Mouse (Mus musculus) left cerebral cortex, postnatal 25 days (tissue): ENCODE data around the gene Gap43. TPM values are rescaled to one million over a fixed set of nuclear protein-coding genes. Genes with fewer than 3 reads are reported as not detected.
"Not testable (repeated sequence)": the region's sequence is repeated elsewhere in the genome, so short reads cannot be mapped to it uniquely, and the experiment has no call there.

Source experiments
- DNase-seq, 2 experiments: peaks; one replicate each; pipeline ENCODE4 v3.0.0; 2022; ENCODE audit warnings: low spot score in 2 of 2, mixed read lengths in 1 of 2
- intact Hi-C: fragments of 180-260 bp; cut with DNase I; formaldehyde crosslinking; loops from one replicate; pipeline ENCODE4 v1.15.1; 2025
- total RNA-seq, 2 experiments: library from RNA; stranded (reverse); gene quantifications; 2 replicates each; pipeline ENCODE4 v1.2.3; 2021

Gene Gap43
- total RNA-seq, 2 experiments from 2014 or later = 344 to 355 TPM

DNA sequence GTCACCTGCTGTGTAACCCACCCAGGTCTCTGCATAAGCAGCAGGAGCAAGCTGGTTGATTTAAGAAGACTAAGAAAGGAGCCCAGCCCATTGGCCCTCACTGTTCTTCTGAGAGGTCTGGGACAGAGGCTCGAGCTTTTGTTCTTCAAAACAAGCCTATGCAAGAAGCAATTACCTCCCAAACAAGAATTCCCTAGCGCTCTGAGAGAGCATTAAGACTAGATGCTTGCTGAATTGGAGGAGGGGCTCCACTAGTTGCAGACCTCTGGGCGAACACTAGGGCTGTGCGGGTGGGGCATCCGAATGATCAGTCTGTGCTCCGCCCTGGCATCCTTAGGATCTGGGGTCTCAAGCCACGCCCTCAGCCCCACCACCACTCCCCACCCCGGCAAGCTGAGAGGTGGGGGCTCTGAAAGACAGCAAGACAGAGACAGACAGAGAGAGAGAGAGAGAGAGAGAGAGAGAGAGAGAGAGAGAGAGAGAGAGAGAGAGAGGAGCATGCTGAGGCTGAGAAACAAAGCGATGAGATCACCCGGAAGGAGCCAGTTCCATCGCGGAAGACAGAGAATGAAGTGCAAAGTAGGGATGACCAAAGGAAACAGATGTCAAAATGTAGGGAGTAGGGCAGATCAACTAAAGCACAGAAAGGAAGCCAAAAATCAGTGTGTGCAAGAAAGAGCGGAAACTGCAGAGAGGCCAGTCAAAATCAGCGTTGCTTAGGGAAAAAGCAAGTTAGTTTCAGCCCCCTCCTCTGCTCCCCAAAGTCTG is 34.3 kb downstream of the Gap43 start:
- intact Hi-C loops = no loop called here
- no peak for DNase-seq

DNA sequence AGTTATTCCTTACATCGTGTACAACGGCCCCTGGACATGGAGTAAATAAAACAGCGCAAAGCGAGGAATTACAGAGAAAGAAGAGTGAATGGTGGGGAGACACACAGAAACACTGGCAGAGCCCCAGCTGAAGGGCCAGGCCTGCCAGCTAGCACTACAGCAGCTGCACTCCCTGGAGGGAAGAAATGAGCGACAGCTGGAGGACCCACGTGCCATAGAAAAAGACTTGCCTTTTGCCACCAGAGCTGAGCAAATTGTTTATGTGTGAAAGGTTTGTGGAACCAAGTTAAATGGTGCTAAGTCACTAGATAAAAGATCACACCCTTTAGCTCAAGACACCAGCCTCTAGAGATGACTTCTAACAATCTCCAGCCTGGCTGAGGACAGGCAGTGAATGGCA is 37.0 kb downstream of the Gap43 start:
- intact Hi-C loops = no loop called here
- peak in 1 of 2 experiments; percentile 38 for DNase-seq

DNA sequence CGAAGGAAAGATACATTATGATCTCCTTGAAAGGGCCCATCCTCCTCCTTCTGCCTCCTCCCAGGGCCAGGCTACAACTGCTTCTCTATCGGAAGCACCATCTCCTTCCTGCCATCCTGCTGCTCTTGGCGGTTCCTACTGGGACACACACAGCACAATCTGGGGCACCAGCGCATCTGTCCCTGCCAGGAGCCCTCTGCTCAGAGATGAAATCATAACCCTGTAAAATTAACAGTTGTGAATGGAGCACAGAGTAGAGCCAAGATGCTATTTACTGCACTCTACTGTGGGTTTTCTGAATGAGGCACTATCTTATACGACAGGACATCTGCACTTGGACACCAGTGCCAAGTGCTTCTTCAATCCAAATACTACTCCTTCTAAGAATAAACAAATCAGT is 46.0 kb downstream of the Gap43 start:
- peak in 1 of 2 experiments; percentile 68 for DNase-seq
- intact Hi-C loops = no loop called here

DNA sequence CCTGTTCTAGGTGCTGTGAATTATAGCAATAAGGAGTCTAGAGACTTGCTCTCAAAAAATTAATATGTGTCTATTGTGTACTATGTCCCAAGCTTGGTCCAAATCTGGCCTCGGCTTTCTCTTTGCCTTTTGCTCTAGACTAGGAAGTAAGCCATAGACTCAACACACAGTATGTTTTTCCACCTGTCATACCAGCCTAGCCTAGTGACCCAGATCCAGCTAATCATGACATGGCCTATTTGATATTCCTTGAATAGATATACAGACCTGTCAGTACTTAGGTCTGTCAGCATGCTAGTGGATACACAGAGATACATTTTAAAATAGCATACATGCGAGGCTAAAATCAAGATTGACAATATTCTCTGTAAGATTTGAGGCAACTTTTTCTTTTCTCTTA is 46.4 kb downstream of the Gap43 start:
- intact Hi-C loops = no loop called here
- no peak for DNase-seq

DNA sequence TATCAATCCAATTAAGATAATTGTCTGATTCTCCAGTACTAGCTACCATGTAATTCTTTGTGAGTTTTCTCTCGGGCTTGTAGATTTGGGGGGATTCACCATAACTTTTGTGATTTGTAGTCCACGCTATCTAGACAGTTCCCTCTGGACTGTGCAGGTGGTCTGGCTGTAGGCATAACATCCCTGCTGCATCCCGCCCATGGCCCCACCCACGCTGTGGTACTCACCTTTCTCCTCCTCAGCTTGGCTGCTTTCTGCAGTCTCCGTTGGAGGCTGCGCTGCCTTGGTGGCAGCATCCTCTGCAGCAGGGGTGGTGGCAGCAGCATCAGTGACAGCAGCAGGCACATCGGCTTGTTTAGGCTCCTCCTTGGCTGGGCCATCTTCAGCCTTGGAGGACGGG is 48.9 kb downstream of the Gap43 start:
- DNase-seq = no peak
- intact Hi-C loops = no loop called here

DNA sequence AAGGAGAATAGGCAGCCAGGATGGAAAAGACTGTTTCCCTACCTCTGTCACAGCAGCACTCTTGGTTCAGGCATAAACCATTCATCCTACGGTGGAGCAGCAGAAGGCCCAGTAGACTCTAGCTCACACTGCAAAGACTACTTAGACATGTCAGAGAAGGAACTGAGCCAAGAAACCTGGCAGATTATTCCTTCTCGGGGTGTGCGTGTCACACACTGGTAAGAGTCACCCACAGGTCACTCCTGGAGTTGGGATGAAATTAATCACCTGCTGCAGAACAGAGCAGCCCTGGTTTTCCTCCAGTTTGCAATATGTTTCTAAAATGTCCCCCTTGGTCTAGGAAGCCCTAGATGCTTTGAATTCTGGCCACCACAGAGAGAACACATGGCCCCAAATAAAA is 56.4 kb downstream of the Gap43 start:
- DNase-seq = no peak
- intact Hi-C loops = no loop called here

DNA sequence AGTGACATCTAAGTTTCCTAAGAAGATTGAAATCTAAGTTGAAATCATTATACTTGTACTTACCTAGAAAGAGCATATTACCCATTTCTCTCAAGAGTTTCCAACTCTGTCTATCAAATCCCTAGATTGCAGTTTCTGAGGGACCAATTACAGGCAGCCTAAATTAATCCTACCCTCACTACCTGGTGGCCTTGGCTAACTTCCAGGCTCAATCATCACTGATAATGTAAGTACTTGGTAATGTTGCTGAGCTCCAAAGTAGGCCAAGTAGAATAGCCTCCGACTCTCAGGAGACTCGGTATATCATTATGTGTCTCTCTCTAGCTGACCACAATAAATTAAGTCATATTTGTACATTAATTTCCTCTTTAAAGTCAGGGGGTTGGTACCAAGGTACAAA is 62.7 kb downstream of the Gap43 start:
- DNase-seq = no peak
- intact Hi-C loops = loop anchor here (2.0 to 10.0 kb wide), 5 partner anchors 85 to 637 kb away; no protein-coding TSS in a partner anchor

DNA sequence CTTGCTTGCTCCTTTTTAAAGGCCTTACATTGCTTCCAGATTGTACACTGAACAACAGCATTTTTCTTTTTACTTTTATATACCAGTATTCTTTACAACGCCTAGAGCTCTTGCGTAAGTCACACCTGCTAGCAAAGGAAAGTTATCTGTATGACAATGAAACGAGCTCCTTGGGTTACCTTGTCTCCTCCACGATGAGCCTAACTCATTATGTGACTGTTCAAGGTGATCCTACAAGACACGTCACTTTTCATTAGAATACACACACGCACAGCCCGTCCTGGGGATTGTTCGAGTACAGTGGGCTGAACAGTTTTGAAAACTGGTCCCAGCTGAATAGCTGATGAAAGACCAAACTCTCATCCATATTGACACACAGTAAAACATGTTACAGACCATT is 63.2 kb downstream of the Gap43 start:
- intact Hi-C loops = loop anchor here (2.0 to 10.0 kb wide), 5 partner anchors 85 to 638 kb away; no protein-coding TSS in a partner anchor
- DNase-seq = no peak

DNA sequence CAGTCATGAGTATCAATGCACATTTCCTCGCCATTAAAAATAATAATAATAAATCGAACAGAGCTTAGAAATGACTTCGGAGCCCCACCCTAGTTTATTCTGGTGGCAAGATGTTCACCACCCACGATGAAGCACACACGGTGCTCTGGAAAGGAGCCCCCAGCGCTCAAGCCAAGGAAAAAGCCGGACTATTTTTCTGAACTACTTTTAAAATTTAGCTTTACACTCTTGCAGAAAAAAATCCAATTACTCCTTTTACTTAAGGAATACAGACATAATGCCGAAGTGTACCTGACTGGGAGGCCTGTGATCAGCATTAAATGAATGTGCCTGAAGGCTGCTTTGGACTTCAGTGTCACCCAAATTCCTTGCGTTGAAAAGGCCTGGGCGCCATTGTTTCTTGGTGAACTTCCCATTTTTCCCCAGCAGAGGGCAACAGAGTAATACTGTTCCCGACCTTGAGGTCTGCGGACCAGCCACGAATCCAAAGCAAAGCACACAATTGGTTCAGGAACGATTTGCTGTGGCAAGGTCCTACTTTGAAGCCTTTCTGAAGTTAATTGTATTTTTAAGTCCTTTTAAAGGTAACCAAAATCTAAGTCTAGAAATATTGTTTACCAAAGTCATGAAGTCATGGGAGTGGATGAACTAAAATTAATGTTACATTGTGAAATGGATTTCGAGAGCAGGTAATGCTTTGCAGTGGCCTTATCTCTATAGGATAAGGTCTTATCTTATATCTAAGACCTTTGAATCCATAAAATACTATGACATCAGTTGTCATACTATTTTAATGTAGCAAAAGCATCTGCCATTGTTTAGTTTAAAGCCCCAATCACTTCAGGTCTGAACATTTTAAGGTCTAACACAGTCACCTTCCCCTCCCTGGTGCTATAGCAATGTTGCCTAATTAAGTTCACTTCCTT is 64.0 kb downstream of the Gap43 start:
- DNase-seq = peak; percentile 85 to 91
- intact Hi-C loops = loop anchor here (2.0 to 10.0 kb wide), 5 partner anchors 84 to 638 kb away; no protein-coding TSS in a partner anchor

DNA sequence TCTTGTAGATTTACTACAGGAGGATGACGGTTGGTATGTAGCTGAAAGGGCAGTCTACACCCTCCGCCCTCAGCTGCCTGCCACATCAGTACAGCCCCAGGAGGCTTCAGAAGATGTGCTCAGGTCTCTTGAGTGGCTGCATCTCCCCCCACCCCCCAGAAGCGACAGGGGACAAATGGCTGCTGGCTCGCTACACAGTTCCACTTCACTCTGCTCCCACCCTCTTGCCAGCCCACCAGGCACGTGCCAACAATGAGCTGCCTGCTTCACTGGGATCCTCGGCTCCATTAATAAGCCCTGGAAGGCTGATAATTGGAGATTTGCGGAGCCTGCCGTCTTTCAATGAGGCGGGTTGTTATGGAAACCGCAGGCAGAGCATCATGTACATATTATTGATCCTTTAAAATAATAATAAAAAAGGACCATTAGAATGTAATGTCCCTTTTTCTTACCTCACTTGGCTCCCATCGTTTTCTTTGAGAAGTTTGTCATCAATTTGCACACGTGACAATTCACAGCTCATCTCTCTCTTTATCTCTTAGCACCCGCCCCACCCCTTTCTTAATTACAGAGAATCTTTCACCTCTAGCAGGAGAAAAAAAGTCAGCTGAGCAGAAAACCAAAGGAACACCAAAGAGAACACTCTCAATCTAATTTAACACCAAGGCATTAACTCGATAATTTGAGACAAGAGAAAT is 64.8 kb downstream of the Gap43 start:
- DNase-seq = no peak
- intact Hi-C loops = loop anchor here (2.0 to 10.0 kb wide), 5 partner anchors 83 to 639 kb away; no protein-coding TSS in a partner anchor

DNA sequence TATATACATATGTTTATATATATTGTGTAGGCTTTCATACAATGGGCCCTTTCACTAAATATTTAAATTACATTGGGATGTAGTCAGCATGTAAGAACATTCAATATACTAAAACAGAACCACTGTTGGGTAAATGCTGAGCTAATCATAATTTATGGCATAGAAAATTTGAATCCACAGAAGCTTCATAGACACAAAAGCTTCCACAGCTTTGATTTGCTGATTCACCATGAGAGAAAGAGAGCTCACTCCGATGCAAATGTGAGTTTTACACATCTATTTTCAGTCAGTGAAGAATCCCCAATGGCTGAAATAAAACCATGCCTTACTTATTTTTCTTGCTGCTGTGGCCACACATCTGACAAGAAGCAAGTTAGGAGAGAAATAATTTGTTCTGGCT is 69.2 kb downstream of the Gap43 start:
- peak in 1 of 2 experiments; percentile 52 for DNase-seq
- intact Hi-C loops = loop anchor here (10.0 kb wide), 3 partner anchors 174 to 644 kb away; no protein-coding TSS in a partner anchor

DNA sequence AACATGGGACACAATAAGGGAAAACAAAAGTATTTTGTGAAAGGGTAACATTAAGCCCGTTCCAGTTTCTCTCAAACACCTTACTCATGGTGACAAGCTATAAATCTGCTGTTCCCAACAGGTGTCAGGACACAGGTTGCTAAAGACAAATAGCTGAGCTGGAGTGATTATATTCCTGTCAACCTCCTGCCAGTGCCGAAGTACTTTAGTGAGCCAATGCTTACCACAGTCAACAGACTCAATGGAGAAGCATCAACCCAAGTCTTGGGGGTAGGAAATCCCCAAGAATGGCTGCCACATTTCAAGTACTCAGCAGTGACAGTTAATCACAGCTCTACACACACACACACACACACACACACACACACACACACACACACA is 70.9 kb downstream of the Gap43 start:
- intact Hi-C loops = no loop called here
- DNase-seq = no peak

DNA sequence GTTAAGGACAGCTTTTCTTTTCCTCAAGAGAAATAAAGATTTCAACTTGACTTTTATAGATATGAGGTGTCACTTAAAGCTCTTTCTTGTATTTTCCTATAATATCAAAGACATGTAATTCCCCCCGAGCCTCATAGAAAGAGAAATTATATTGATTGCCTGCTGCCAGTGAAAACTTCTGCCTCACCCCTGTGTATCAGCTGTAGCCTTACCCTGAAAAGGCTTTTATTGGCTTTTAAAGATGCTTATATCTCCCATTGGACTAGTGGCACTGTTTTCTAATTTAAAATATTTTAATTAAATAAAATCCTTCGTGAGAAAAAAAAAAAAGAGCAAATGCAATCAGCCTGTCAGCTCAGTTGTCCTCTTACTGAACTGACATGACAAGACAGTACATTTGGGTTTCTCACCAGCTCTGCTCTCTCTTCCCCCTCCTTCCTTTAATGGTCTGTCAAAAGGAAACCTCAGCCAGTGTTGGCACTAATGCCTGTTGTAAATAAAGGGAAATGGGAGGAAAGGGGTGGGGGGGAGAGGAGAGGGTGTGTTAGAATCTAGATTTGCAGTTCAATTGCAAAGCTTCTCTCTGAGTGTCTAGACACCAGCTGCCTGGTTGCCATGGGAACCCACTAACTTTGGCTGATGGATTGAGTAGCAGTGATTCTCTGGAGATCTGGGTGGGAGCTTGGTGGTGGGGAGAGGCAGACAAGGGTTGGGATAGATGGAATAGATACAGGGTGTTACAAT is 71.4 kb downstream of the Gap43 start:
- peak; percentile 80 to 83 for DNase-seq
- intact Hi-C loops = no loop called here

DNA sequence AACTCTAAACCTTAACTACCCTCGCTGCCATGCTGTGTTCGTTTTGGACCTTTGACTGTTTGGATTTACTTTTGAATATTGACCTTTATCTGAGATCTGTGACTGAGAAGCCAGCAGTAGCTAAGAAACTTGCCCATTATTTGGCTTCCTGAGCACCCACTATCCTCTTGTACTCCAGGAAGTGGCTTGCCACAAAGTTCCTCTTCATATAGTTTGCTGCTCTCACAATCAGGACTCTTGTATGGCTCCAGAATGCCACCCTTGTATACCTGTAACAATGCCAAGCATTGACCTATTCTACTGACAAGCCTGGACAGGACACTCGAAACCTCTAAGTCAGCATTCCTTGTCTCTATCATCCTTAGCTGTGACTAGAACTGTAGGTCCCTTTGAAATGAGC is 75.3 kb downstream of the Gap43 start:
- intact Hi-C loops = no loop called here
- DNase-seq = no peak

DNA sequence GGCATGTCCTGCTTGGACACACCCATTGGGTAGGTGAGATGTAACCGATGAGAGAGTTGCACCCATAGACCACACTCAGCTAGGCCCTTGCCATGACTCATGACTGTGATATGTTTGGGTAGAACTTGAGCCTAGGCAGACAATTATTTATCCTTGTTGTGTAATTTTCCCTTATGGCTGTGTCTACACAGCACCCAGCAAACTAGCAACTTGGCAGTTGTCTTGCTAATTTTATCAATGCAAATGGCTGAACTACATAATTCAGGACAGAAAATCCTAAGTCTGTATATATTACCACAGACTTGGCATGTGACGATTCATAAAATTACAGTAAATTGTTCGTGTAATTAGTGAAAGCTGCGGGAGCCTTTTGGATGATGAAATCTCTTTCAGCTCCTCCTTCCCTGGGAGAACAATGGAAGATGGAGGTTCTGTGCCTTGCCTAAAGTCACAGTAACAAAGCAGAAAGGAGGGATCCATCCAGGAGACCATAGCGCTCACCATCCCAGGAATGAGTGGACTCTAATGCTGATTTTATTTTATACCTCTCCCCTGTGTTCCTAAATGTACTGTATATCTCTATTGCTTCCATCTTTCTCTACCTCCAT is 77.4 kb downstream of the Gap43 start:
- intact Hi-C loops = no loop called here

DNA sequence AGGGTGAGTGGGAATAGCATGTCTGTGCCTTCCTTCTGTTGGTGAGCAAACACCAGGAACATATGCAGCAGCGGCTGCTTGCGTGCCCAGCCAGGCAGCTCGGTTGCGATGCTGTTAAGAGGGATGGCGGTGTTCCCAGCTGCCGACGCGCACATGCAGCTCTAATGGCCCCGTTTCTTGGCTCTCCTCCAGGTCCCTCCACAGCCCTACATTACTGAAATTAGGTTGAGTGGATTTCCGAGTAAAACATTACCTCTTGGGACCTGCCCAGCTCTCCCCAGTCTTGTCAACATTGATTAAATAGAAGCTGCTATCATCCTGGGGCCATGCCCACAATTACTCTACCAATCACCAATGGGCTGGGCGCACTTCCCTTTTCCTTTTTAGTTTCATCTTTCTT is 84.8 kb downstream of the Gap43 start:
- intact Hi-C loops = no loop called here
- DNase-seq = peak; percentile 54 to 70

More for the DNA sequence above, 77.4 kb downstream of the Gap43 start:
- DNase-seq = no peak

DNA sequence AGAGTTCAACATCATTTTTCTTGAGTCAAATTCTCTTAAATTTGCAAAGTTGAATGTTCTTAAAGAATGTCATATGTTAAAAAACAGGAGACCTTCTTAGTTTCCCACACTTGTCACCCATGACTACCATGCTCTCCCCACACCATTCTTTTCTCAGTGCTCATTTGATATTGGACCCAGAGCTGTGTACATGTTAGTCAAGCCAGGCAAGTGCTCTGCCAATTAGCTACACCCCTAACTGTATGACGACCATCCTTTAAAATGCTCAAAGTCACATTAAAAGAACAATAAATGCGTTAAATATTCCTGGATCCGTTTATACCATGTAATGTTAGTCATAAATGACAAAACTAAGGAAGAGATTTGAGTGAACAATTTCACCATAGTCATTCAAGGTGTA is 85.2 kb downstream of the Gap43 start:
- DNase-seq = no peak

DNA sequence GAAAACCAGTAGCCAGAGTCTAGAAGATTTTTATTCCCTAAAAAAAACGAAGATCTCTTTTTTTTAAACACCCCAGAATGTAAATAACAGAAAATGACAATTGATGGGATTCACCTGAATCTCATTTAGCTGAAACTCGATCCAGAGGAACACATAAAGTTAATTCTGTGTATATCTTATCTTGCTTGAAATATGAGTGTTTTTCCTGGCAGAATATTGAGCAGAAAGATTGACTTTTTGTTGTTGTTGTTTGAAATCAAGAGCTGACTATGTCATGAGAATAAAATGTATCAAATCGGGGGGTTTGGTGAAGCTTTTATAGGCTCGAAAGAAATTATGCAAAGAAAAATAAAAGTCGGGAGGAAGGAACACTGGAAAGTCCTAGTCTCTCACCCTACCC is 88.2 kb downstream of the Gap43 start:
- intact Hi-C loops = no loop called here
- DNase-seq = no peak

More for the DNA sequence above, 85.2 kb downstream of the Gap43 start:
- intact Hi-C loops = no loop called here

DNA sequence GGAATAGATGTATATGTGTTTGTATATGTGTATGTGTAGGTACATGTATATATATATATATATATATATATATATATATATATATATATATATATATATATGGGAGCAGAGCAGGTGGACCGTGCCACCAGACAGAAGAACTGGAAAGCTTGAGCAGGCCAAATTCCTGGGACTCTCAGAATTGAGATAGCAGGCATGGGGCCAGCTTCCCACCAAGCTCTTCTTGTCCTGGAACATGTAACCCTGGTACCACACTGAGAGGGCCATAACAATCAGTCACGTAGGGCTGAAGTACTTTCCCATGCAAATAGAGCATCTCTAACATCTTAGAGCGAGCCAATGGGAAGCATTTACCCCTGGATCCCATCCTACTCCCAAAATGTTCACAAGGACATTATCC is 96.3 kb downstream of the Gap43 start:
- DNase-seq, intact Hi-C loops: not testable (repeated sequence)
